Comparison of ENCODE assay signal across 8 mouse cellular contexts in genomic region chr8:46010306-46010705, GRCm38 (mm10). TPM values are rescaled to one million over a fixed set of nuclear protein-coding genes. Genes with fewer than 3 reads are reported as not detected.
DNase-seq lines count a peak whose midpoint lies in the region; ATAC-seq lines count a peak whose summit lies in the region.

No protein-coding gene starts in this region.

- 49% methylated on average over 2 of the region's 2 CpGs for WGBS in heart, embryonic 15.5 days
- WGBS in limb, embryonic 15.5 days: 51% methylated on average over 2 of the region's 2 CpGs
- WGBS in stomach, embryonic 16.5 days: 76% methylated on average over 2 of the region's 2 CpGs

- peak; percentile 55; the same call in 1 of the 2 replicates for ATAC-seq in heart, embryonic 15.5 days (replicated peaks; ENCODE audit: insufficient number of reproducible peaks, insufficient read depth, low FRiP score, low read depth)
- 0 out of 2 replicates have a peak, but pooled peaks have one; percentile 44 for ATAC-seq in limb, embryonic 15.5 days (ENCODE audit: insufficient number of reproducible peaks, low FRiP score, low TSS enrichment, low read depth)
- no peak for ATAC-seq in stomach, embryonic 16.5 days (ENCODE audit: insufficient read depth, low FRiP score)

- peak; percentile 48 for DNase-seq in retina, postnatal 1 day
- DNase-seq in retina, embryonic 14.5 days (ENCODE audit: low spot score): no peak
- no peak for DNase-seq in ovary, postnatal 14 days (ENCODE audit: low spot score)
- DNase-seq in thymus, postnatal 14 days: no peak
- no peak for DNase-seq in layer of hippocampus, adult 8-10 months (ENCODE audit: low spot score in 2 of 2)

- H3K27me3 ChIP-seq in heart, embryonic 15.5 days: no peaks in the 10 kb centered on the region
- no peaks in the 10 kb centered on the region for H3K27me3 ChIP-seq in limb, embryonic 15.5 days
- no peaks in the 10 kb centered on the region for H3K27me3 ChIP-seq in stomach, embryonic 16.5 days (ENCODE audit: control insufficient read depth, insufficient read depth, low read length)

- H3K4me3 ChIP-seq in heart, embryonic 15.5 days: peak overlapping the region; percentile 32
- no peak overlapping the region for H3K4me3 ChIP-seq in limb, embryonic 15.5 days
- H3K4me3 ChIP-seq in stomach, embryonic 16.5 days (replicated peaks; ENCODE audit: low read length): 0 out of 2 replicates have a peak overlapping the region, but pooled peaks have one; percentile 1

- peaks cover 22% of the 10 kb centered on the region for H3K4me1 ChIP-seq in heart, embryonic 15.5 days (replicated peaks)
- H3K4me1 ChIP-seq in limb, embryonic 15.5 days: peaks cover 13% of the 10 kb centered on the region
- peaks cover 6% of the 10 kb centered on the region; the same call in 1 of the 2 replicates for H3K4me1 ChIP-seq in stomach, embryonic 16.5 days (ENCODE audit: control insufficient read depth, insufficient read depth, low read length)

- no peaks in the 10 kb centered on the region for H3K9me3 ChIP-seq in heart, embryonic 15.5 days (replicated peaks)
- no peaks in the 10 kb centered on the region for H3K9me3 ChIP-seq in limb, embryonic 15.5 days
- no peaks in the 10 kb centered on the region for H3K9me3 ChIP-seq in stomach, embryonic 16.5 days (replicated peaks; ENCODE audit: control insufficient read depth, low read length)

- H3K4me2 ChIP-seq in heart, embryonic 15.5 days: peak overlapping the region; percentile 58
- peak overlapping the region; percentile 36 for H3K4me2 ChIP-seq in limb, embryonic 15.5 days
- peak overlapping the region; percentile 35 for H3K4me2 ChIP-seq in stomach, embryonic 16.5 days (ENCODE audit: low read depth, low read length)

- H3K36me3 ChIP-seq in heart, embryonic 15.5 days: no peaks in the 10 kb centered on the region
- no peaks in the 10 kb centered on the region for H3K36me3 ChIP-seq in limb, embryonic 15.5 days
- H3K36me3 ChIP-seq in stomach, embryonic 16.5 days (ENCODE audit: control insufficient read depth, insufficient read depth, low read length): no peaks in the 10 kb centered on the region

- 0 out of 2 replicates have a peak overlapping the region, but pooled peaks have one; percentile 35 for H3K9ac ChIP-seq in heart, embryonic 15.5 days
- H3K9ac ChIP-seq in limb, embryonic 15.5 days: no peak overlapping the region
- 0 out of 2 replicates have a peak overlapping the region, but pooled peaks have one; percentile 36 for H3K9ac ChIP-seq in stomach, embryonic 16.5 days (ENCODE audit: low read length)

- H3K27ac ChIP-seq in heart, embryonic 15.5 days: peak overlapping the region; percentile 62
- H3K27ac ChIP-seq in limb, embryonic 15.5 days: 0 out of 2 replicates have a peak overlapping the region, but pooled peaks have one; percentile 27
- no peak overlapping the region for H3K27ac ChIP-seq in stomach, embryonic 16.5 days (ENCODE audit: low read length)

RNA-seq across cellular contexts. Expression of gene Ankrd37, which starts 4.8 kb away (rescaled TPM):
- polyA plus RNA-seq in heart, embryonic 15.5 days (2015; fragmentation: Nextera tagmentation; extraction: Ambion mirVana): 17.9 and 19.6 TPM in 2 replicates
- polyA plus RNA-seq in limb, embryonic 15.5 days (2015; fragmentation: Nextera tagmentation; extraction: Ambion mirVana): 31.2 TPM in 2 replicates
- 27.1 and 41.3 TPM in 2 replicates for polyA plus RNA-seq in stomach, embryonic 16.5 days (2015; fragmentation: Nextera tagmentation; extraction: Ambion mirVana)
- total RNA-seq in layer of hippocampus, adult 8-10 months (2022): 1 to 10 TPM; 7.5 to 8.7 (median 8.4) TPM

RNA-seq across cellular contexts. Expression of gene Lrp2bp, which starts 11.2 kb away (rescaled TPM):
- polyA plus RNA-seq in heart, embryonic 15.5 days (2015; fragmentation: Nextera tagmentation; extraction: Ambion mirVana): 0.76 and 1.1 TPM in 2 replicates
- polyA plus RNA-seq in limb, embryonic 15.5 days (2015; fragmentation: Nextera tagmentation; extraction: Ambion mirVana): 0.33 and 0.57 TPM in 2 replicates
- polyA plus RNA-seq in stomach, embryonic 16.5 days (2015; fragmentation: Nextera tagmentation; extraction: Ambion mirVana): 0.37 and 0.71 TPM in 2 replicates
- under 1 TPM; 0.18 to 0.91 (median 0.43) TPM for total RNA-seq in layer of hippocampus, adult 8-10 months (2022)

RNA-seq across cellular contexts. Expression of gene Ufsp2, which starts 35.0 kb away (rescaled TPM):
- polyA plus RNA-seq in heart, embryonic 15.5 days (2015; fragmentation: Nextera tagmentation; extraction: Ambion mirVana): 50.0 and 51.7 TPM in 2 replicates
- 86.4 and 96.8 TPM in 2 replicates for polyA plus RNA-seq in limb, embryonic 15.5 days (2015; fragmentation: Nextera tagmentation; extraction: Ambion mirVana)
- polyA plus RNA-seq in stomach, embryonic 16.5 days (2015; fragmentation: Nextera tagmentation; extraction: Ambion mirVana): 91.4 and 93.6 TPM in 2 replicates
- total RNA-seq in layer of hippocampus, adult 8-10 months (2022): 10 to 100 TPM; 48.2 to 55.4 (median 53.8) TPM

RNA-seq across cellular contexts. Expression of gene 1700029J07Rik, which starts 35.3 kb away (rescaled TPM):
- 3.0 and 3.2 TPM in 2 replicates for polyA plus RNA-seq in heart, embryonic 15.5 days (2015; fragmentation: Nextera tagmentation; extraction: Ambion mirVana)
- polyA plus RNA-seq in limb, embryonic 15.5 days (2015; fragmentation: Nextera tagmentation; extraction: Ambion mirVana): 3.2 and 3.6 TPM in 2 replicates
- 4.1 and 4.2 TPM in 2 replicates for polyA plus RNA-seq in stomach, embryonic 16.5 days (2015; fragmentation: Nextera tagmentation; extraction: Ambion mirVana)
- 1 to 10 TPM; 2.5 to 4.6 (median 3.7) TPM for total RNA-seq in layer of hippocampus, adult 8-10 months (2022)
